Mouse (Mus musculus) lung, postnatal 10 days (tissue): ENCODE data around the gene Prim1.
A peak's percentile ranks its signal among the peaks of the same experiment; 100 is the strongest.

Experiments used
- DNase-seq: peaks from one replicate; pipeline ENCODE4 v3.0.0; 2021

Prim1 gene

GRCm38 (mm10) chr10:128015068-128015934 is at the start of gene Prim1:
Gene Prim1 (plus strand): TSS chr10:128015168.
- DNase-seq = peak; percentile 77

- no peak for DNase-seq
These were observed 48.5 kb upstream of the Prim1 start for GRCm38 (mm10) chr10:127966506-127966905.

- no peak for DNase-seq
These were observed 45.1 kb upstream of the Prim1 start for GRCm38 (mm10) chr10:127969820-127970219.

GRCm38 (mm10) chr10:127970359-127970831 is 44.6 kb upstream of the Prim1 start:
- DNase-seq = no peak

- DNase-seq = no peak
These were observed 43.8 kb upstream of the Prim1 start for GRCm38 (mm10) chr10:127971135-127971534.

GRCm38 (mm10) chr10:127974062-127974461 is 40.9 kb upstream of the Prim1 start:
- no peak for DNase-seq

- no peak for DNase-seq
These were observed 39.5 kb upstream of the Prim1 start for GRCm38 (mm10) chr10:127975503-127975902.

- DNase-seq = no peak
These were observed 30.3 kb upstream of the Prim1 start for GRCm38 (mm10) chr10:127984650-127985049.

- no peak for DNase-seq
These were observed 29.4 kb upstream of the Prim1 start for GRCm38 (mm10) chr10:127985601-127986000.

- no peak for DNase-seq
These were observed 18.3 kb upstream of the Prim1 start for GRCm38 (mm10) chr10:127996690-127997089.

GRCm38 (mm10) chr10:127998260-127998659 is 16.7 kb upstream of the Prim1 start:
- no peak for DNase-seq

- DNase-seq = no peak
These were observed 11.6 kb upstream of the Prim1 start for GRCm38 (mm10) chr10:128003281-128003801.

- DNase-seq = no peak
These were observed 10.1 kb upstream of the Prim1 start for GRCm38 (mm10) chr10:128004918-128005317.

- DNase-seq = no peak
These were observed 9.5 kb upstream of the Prim1 start for GRCm38 (mm10) chr10:128005479-128005878.

- DNase-seq = no peak
These were observed 7.5 kb upstream of the Prim1 start, which contains the start of gene Hsd17b6 for GRCm38 (mm10) chr10:128007446-128007845. Gene Hsd17b6 (minus strand): TSS chr10:128007611.

GRCm38 (mm10) chr10:128008207-128008889 is 6.6 kb upstream of the Prim1 start:
- DNase-seq = peak; percentile 85

- DNase-seq = no peak
These were observed 5.2 kb upstream of the Prim1 start for GRCm38 (mm10) chr10:128009735-128010134.

- DNase-seq = no peak
These were observed 7.2 kb downstream of the Prim1 start for GRCm38 (mm10) chr10:128022196-128022595.

GRCm38 (mm10) chr10:128023496-128023895 is 8.5 kb downstream of the Prim1 start:
- DNase-seq = no peak

GRCm38 (mm10) chr10:128029931-128030330 is 15.0 kb downstream of the Prim1 start:
- no peak for DNase-seq

GRCm38 (mm10) chr10:128030860-128031259 is 15.9 kb downstream of the Prim1 start:
- DNase-seq = no peak

- DNase-seq = peak; percentile 64
These were observed 21.9 kb downstream of the Prim1 start for GRCm38 (mm10) chr10:128036746-128037425.

GRCm38 (mm10) chr10:128037921-128038320 is 23.0 kb downstream of the Prim1 start:
- DNase-seq = no peak
